Mouse (Mus musculus): ENCODE data around the gene Olfr361. TPM values are rescaled to one million over a fixed set of nuclear protein-coding genes. Genes with fewer than 3 reads are reported as not detected.
"Not testable (repeated sequence)": the region's sequence is repeated elsewhere in the genome, so short reads cannot be mapped to it uniquely, and the experiment has no call there.

The Olfr361 gene
- not detected for total RNA-seq (2021)

GRCm38 (mm10) chr2:37089190-37089589 is at the start of gene Olfr361:
Olfr361 (minus strand) TSS chr2:37089290.
- DNase-seq; intact Hi-C loops (cut with DNase I): not testable (repeated sequence)

GRCm38 (mm10) chr2:37117810-37118209 is 28.7 kb upstream of the Olfr361 start, which contains the start of gene Olfr362:
Olfr362 (minus strand) TSS chr2:37117910.
- intact Hi-C loops (cut with DNase I) = no loop called here
- DNase-seq = no peak

GRCm38 (mm10) chr2:37065446-37065845 is 23.6 kb downstream of the Olfr361 start, which contains the start of gene Olfr360:
Olfr360 (plus strand) TSS chr2:37065746.
- no peak for DNase-seq
- intact Hi-C loops (cut with DNase I) = no loop called here

Other genes starting within 250 kb of the Olfr361 start
- not detected for gene Olfr350, start 243.0 kb downstream of the Olfr361 start, total RNA-seq (2021)
- not detected for gene Olfr351, start 226.6 kb downstream of the Olfr361 start, total RNA-seq (2021)
- not detected for gene Olfr352, start 220.8 kb downstream of the Olfr361 start, total RNA-seq (2021)
- gene Olfr353, start 196.4 kb downstream of the Olfr361 start, total RNA-seq (2021) = not detected
- gene Olfr354, start 183.6 kb downstream of the Olfr361 start, total RNA-seq (2021) = not detected
- gene Olfr355, start 160.4 kb downstream of the Olfr361 start, total RNA-seq (2021) = not detected
- not detected for gene Olfr356, start 152.2 kb downstream of the Olfr361 start, total RNA-seq (2021)
- not detected for gene Olfr357, start 95.5 kb downstream of the Olfr361 start, total RNA-seq (2021)
- not detected for gene Olfr358, start 80.0 kb downstream of the Olfr361 start, total RNA-seq (2021)
- gene Olfr360, start 23.5 kb downstream of the Olfr361 start, total RNA-seq (2021) = not detected
- gene Olfr362, start 28.6 kb upstream of the Olfr361 start, total RNA-seq (2021) = not detected
- not detected for gene Olfr364-ps1, start 50.0 kb upstream of the Olfr361 start, total RNA-seq (2021)
- gene Olfr365, start 98.9 kb upstream of the Olfr361 start, total RNA-seq (2021) = not detected
- gene Olfr366, start 122.3 kb upstream of the Olfr361 start, total RNA-seq (2021) = not detected
- gene Olfr368, start 237.2 kb upstream of the Olfr361 start, total RNA-seq (2021) = not detected